Mouse (Mus musculus): ENCODE data around the gene Syf2. TPM values are rescaled to one million over a fixed set of nuclear protein-coding genes. Genes with fewer than 3 reads are reported as not detected.
A peak's percentile ranks its signal among the peaks of the same experiment; 100 is the strongest.

Gene Syf2
- polyA plus RNA-seq, 1 experiment from 2014 or later: 52.2 TPM

DNA sequence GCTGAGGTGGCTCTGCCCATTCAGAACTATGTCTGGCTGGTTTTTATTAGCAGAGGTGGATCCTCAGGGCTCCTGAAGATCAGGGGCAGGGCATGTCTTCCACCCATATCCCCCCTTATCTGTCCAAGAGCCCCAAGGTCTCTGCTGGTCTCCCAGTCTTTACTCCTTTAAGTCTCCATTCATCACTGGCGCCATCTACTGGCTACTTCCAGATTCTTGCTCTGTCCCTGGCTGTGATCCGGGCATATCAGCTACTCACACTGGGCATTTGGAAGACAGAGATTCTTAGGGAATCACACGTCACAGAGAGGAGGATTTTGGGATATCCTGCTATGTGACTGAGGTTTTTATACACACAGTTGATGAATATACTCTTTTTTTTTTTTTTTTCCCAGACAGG, 25.6 kb downstream of the Syf2 start:
- no peaks in the 10 kb centered on the region for H3K4me1 ChIP-seq (ENCODE audit: control insufficient read depth in 2 of 2, insufficient read depth in 2 of 2, low read length in 2 of 2)
- no peak overlapping the region for H3K4me3 ChIP-seq (ENCODE audit: control insufficient read depth in 1 of 2, insufficient read depth in 1 of 2, low read depth in 1 of 2, low read length in 2 of 2)
- H3K27ac ChIP-seq (replicated peaks in 1 of 2; ENCODE audit: control insufficient read depth in 1 of 2, insufficient read depth in 1 of 2, low read depth in 2 of 2, low read length in 2 of 2): no peak overlapping the region
- 13% methylated on average over 3 of the region's 3 CpGs for WGBS
- no peak overlapping the region for H3K9ac ChIP-seq (ENCODE audit: low read length)
- H3K9me3 ChIP-seq (ENCODE audit: control insufficient read depth, low read length): no peaks in the 10 kb centered on the region
- ATAC-seq (ENCODE audit: insufficient number of reproducible peaks, insufficient read depth, low FRiP score, low read depth): no peak
- peaks cover 33% of the 10 kb centered on the region for H3K27me3 ChIP-seq (ENCODE audit: control insufficient read depth, insufficient read depth, low read length)
- no peak overlapping the region for H3K4me2 ChIP-seq (ENCODE audit: low read length)
- H3K36me3 ChIP-seq (ENCODE audit: control insufficient read depth, insufficient read depth, low read length): no peaks in the 10 kb centered on the region

- H3K4me3 ChIP-seq (ENCODE audit: control insufficient read depth in 1 of 2, insufficient read depth in 1 of 2, low read depth in 1 of 2, low read length in 2 of 2): no peak overlapping the region
- peaks cover 31% of the 10 kb centered on the region for H3K27me3 ChIP-seq (ENCODE audit: control insufficient read depth, insufficient read depth, low read length)
- H3K4me1 ChIP-seq (ENCODE audit: control insufficient read depth in 2 of 2, insufficient read depth in 2 of 2, low read length in 2 of 2): peaks cover 9 to 10% of the 10 kb centered on the region in 2 experiments
- H3K27ac ChIP-seq (replicated peaks in 1 of 2; ENCODE audit: control insufficient read depth in 1 of 2, insufficient read depth in 1 of 2, low read depth in 2 of 2, low read length in 2 of 2): no peak overlapping the region
- 0 out of 2 replicates have a peak, but pooled peaks cover 3% of the 10 kb centered on the region for H3K9me3 ChIP-seq (ENCODE audit: control insufficient read depth, low read length)
- 34% methylated on average over 19 of the region's 19 CpGs for WGBS
- peak overlapping the region; percentile 18; the same call in 1 of the 2 replicates for H3K4me2 ChIP-seq (ENCODE audit: low read length)
- ATAC-seq (ENCODE audit: insufficient number of reproducible peaks, insufficient read depth, low FRiP score, low read depth): no peak
- H3K9ac ChIP-seq (ENCODE audit: low read length): no peak overlapping the region
- H3K36me3 ChIP-seq (ENCODE audit: control insufficient read depth, insufficient read depth, low read length): no peaks in the 10 kb centered on the region
Measured at GRCm38 (mm10) chr4:134963021-134963776, 32.5 kb downstream of the Syf2 start.

DNA sequence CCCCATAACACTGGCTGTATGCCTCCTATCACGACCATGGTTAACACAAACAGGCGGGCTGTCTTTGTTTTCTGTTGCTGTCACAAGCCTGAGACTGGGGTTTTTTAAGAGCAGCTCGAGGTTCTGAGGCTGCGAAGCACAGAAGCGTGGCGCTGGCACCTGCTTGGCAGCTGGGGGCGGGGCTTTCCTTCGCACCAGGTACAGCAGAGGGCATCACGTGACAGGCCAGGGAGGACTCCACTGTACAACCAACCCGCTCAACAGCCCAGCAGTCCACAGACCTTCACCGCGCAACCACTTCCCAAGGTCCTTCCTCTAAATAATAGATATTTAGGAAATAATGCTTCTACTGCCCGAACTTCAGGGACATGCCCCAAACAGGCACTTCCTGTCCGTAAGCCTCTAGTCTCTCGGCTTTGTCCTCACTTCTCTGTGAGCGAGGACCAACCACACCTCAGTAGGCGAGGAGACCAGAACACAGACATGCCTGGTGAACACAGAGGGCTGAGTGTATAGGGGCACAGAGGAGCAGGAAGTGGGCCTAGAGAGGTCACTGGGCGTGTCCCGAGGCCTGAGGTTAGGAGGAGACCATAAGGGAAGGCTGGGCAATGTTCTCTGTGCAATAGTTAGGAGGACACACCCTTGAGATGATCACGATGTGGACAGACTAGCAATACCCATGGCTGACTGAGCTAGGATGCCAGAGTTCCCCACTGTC, 37.3 kb downstream of the Syf2 start:
- H3K4me1 ChIP-seq (ENCODE audit: control insufficient read depth in 2 of 2, insufficient read depth in 2 of 2, low read length in 2 of 2): peaks cover 9 to 10% of the 10 kb centered on the region in 2 experiments
- H3K36me3 ChIP-seq (ENCODE audit: control insufficient read depth, insufficient read depth, low read length): no peaks in the 10 kb centered on the region
- H3K27me3 ChIP-seq (ENCODE audit: control insufficient read depth, insufficient read depth, low read length): peaks cover 27% of the 10 kb centered on the region
- no peak overlapping the region for H3K4me3 ChIP-seq (ENCODE audit: control insufficient read depth in 1 of 2, insufficient read depth in 1 of 2, low read depth in 1 of 2, low read length in 2 of 2)
- H3K27ac ChIP-seq (replicated peaks in 1 of 2; ENCODE audit: control insufficient read depth in 1 of 2, insufficient read depth in 1 of 2, low read depth in 2 of 2, low read length in 2 of 2): no peak overlapping the region
- no peak overlapping the region for H3K4me2 ChIP-seq (ENCODE audit: low read length)
- no peak for ATAC-seq (ENCODE audit: insufficient number of reproducible peaks, insufficient read depth, low FRiP score, low read depth)
- H3K9me3 ChIP-seq (ENCODE audit: control insufficient read depth, low read length): 0 out of 2 replicates have a peak, but pooled peaks cover 3% of the 10 kb centered on the region
- WGBS: 79% methylated on average over 20 of the region's 20 CpGs
- no peak overlapping the region for H3K9ac ChIP-seq (ENCODE audit: low read length)

- 0 out of 2 replicates have a peak, but pooled peaks cover 6% of the 10 kb centered on the region for H3K9me3 ChIP-seq (ENCODE audit: control insufficient read depth, low read length)
- no peak overlapping the region for H3K27ac ChIP-seq (replicated peaks in 1 of 2; ENCODE audit: control insufficient read depth in 1 of 2, insufficient read depth in 1 of 2, low read depth in 2 of 2, low read length in 2 of 2)
- WGBS: 73% methylated on average over 18 of the region's 18 CpGs
- no peaks in the 10 kb centered on the region for H3K36me3 ChIP-seq (ENCODE audit: control insufficient read depth, insufficient read depth, low read length)
- H3K4me3 ChIP-seq (ENCODE audit: control insufficient read depth in 1 of 2, insufficient read depth in 1 of 2, low read depth in 1 of 2, low read length in 2 of 2): no peak overlapping the region
- H3K27me3 ChIP-seq (ENCODE audit: control insufficient read depth, insufficient read depth, low read length): peaks cover 27% of the 10 kb centered on the region
- H3K9ac ChIP-seq (ENCODE audit: low read length): no peak overlapping the region
- no peak for ATAC-seq (ENCODE audit: insufficient number of reproducible peaks, insufficient read depth, low FRiP score, low read depth)
- H3K4me1 ChIP-seq (ENCODE audit: control insufficient read depth in 2 of 2, insufficient read depth in 2 of 2, low read length in 2 of 2): peaks cover 9 to 10% of the 10 kb centered on the region in 2 experiments
- no peak overlapping the region for H3K4me2 ChIP-seq (ENCODE audit: low read length)
Measured at GRCm38 (mm10) chr4:134968605-134968976, 37.9 kb downstream of the Syf2 start.

DNA sequence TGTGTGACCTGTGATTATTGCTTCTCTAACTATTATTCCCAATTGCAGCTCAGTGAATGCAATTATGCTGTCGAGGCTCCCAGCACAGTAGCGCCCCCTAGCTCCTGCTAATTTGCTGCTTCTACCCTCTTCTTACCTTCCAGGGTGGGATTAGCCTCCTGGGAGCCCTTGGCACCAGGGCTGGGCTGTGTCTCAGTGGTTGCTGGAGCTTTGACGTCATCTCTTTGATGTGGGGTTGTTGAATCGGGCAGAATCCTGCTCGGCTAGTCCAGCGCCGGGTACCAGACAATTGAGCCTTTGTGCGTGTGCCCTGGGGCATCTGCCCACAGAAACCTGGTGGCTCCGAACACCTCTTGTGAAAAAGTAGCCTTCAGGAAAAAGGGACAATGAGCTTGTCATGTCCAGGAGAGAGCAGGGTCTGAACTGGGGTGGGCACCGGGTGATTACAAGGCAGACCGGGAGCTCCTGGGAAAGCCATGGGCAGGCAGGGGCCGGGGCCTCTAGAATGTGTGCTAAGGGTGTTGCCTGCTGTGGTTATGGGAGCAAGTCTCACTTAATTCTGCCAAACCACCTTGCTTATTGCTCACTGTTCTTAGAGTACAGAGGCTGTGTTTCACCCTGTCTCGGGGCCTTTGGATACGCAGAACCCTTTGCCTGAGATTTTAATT, 44.7 kb downstream of the Syf2 start:
- H3K36me3 ChIP-seq (ENCODE audit: control insufficient read depth, insufficient read depth, low read length): no peaks in the 10 kb centered on the region
- H3K4me3 ChIP-seq (ENCODE audit: control insufficient read depth in 1 of 2, insufficient read depth in 1 of 2, low read depth in 1 of 2, low read length in 2 of 2): no peak overlapping the region
- WGBS: 37% methylated on average over 14 of the region's 14 CpGs
- 0 out of 2 replicates have a peak, but pooled peaks cover 3% of the 10 kb centered on the region for H3K9me3 ChIP-seq (ENCODE audit: control insufficient read depth, low read length)
- ATAC-seq (ENCODE audit: insufficient number of reproducible peaks, insufficient read depth, low FRiP score, low read depth): no peak
- no peaks in the 10 kb centered on the region for H3K4me1 ChIP-seq (ENCODE audit: control insufficient read depth in 2 of 2, insufficient read depth in 2 of 2, low read length in 2 of 2)
- H3K27ac ChIP-seq (replicated peaks in 1 of 2; ENCODE audit: control insufficient read depth in 1 of 2, insufficient read depth in 1 of 2, low read depth in 2 of 2, low read length in 2 of 2): no peak overlapping the region
- no peak overlapping the region for H3K9ac ChIP-seq (ENCODE audit: low read length)
- no peak overlapping the region for H3K4me2 ChIP-seq (ENCODE audit: low read length)
- H3K27me3 ChIP-seq (ENCODE audit: control insufficient read depth, insufficient read depth, low read length): 0 out of 2 replicates have a peak, but pooled peaks cover 4% of the 10 kb centered on the region

DNA sequence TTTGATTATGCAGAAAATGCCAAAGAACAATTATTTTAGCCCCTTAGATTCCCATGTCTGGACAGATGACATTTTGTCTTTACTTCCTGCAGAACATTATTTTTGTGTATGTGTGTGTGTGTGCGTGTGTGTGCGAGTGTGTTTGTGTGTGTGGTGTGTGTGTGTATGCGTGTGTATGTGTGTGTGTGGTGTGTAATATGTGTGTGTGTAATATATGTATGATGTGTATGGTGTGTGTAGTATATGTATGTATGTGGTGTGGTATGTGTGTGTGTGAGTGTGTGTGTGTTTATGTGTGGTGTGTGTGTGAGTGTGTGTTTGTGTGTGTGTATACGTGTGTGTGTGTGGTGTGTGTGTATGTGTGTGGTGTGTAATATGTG, 45.2 kb downstream of the Syf2 start:
- no peaks in the 10 kb centered on the region for H3K4me1 ChIP-seq (ENCODE audit: control insufficient read depth in 2 of 2, insufficient read depth in 2 of 2, low read length in 2 of 2)
- 89% methylated on average over 4 of the region's 4 CpGs for WGBS

GRCm38 (mm10) chr4:134978930-134979329, 48.2 kb downstream of the Syf2 start:
- Histone ChIP-seq H3K4me3 (ENCODE audit: control insufficient read depth in 1 of 2, insufficient read depth in 1 of 2, low read depth in 1 of 2, low read length in 2 of 2) (no peak overlapping the region), H3K9me3 (ENCODE audit: control insufficient read depth, low read length) (no peaks in the 10 kb centered on the region), H3K27me3 (ENCODE audit: control insufficient read depth, insufficient read depth, low read length) (no peaks in the 10 kb centered on the region), H3K27ac (replicated peaks in 1 of 2; ENCODE audit: control insufficient read depth in 1 of 2, insufficient read depth in 1 of 2, low read depth in 2 of 2, low read length in 2 of 2) (no peak overlapping the region), H3K36me3 (ENCODE audit: control insufficient read depth, insufficient read depth, low read length) (no peaks in the 10 kb centered on the region), H3K4me2 (ENCODE audit: low read length) (no peak overlapping the region), H3K9ac (ENCODE audit: low read length) (no peak overlapping the region), H3K4me1 (ENCODE audit: control insufficient read depth in 2 of 2, insufficient read depth in 2 of 2, low read length in 2 of 2) (peaks cover 5% of the 10 kb centered on the region in 2 experiments; a peak in 2 of 4 replicates)
- ATAC-seq (ENCODE audit: insufficient number of reproducible peaks, insufficient read depth, low FRiP score, low read depth): no peak
- 74% methylated on average over 8 of the region's 8 CpGs for WGBS

More for the DNA sequence above, 45.2 kb downstream of the Syf2 start:
- no peak overlapping the region for H3K4me2 ChIP-seq (ENCODE audit: low read length)
- H3K9me3 ChIP-seq (ENCODE audit: control insufficient read depth, low read length): 0 out of 2 replicates have a peak, but pooled peaks cover 3% of the 10 kb centered on the region
- H3K9ac ChIP-seq (ENCODE audit: low read length): no peak overlapping the region
- no peak overlapping the region for H3K4me3 ChIP-seq (ENCODE audit: control insufficient read depth in 1 of 2, insufficient read depth in 1 of 2, low read depth in 1 of 2, low read length in 2 of 2)
- no peak overlapping the region for H3K27ac ChIP-seq (replicated peaks in 1 of 2; ENCODE audit: control insufficient read depth in 1 of 2, insufficient read depth in 1 of 2, low read depth in 2 of 2, low read length in 2 of 2)
- ATAC-seq (ENCODE audit: insufficient number of reproducible peaks, insufficient read depth, low FRiP score, low read depth): no peak
- no peaks in the 10 kb centered on the region for H3K36me3 ChIP-seq (ENCODE audit: control insufficient read depth, insufficient read depth, low read length)
- 0 out of 2 replicates have a peak, but pooled peaks cover 4% of the 10 kb centered on the region for H3K27me3 ChIP-seq (ENCODE audit: control insufficient read depth, insufficient read depth, low read length)

All from heart, embryonic 14.5 days (tissue).